Mouse (Mus musculus) gastrocnemius, postnatal 25 days (tissue): Measurements from ENCODE around the gene Smc1a. TPM values are rescaled to one million over a fixed set of nuclear protein-coding genes. Genes with fewer than 3 reads are reported as not detected.

Source experiments
- total RNA-seq, 2 experiments: library from RNA; stranded (reverse); gene quantifications; 1 replicate in 1 of 2; 2 replicates in 1 of 2; pipeline ENCODE4 v1.2.3; 2021

The Smc1a gene
- total RNA-seq, 2 experiments from 2014 or later = 18.4 to 18.5 TPM

Other genes with a start within 250 kb of the Smc1a start
- gene Huwe1, start 215.6 kb upstream of the Smc1a start, total RNA-seq = 100 to 1,000 TPM; 114 to 123 TPM
- gene Hsd17b10, start 14.6 kb upstream of the Smc1a start, total RNA-seq = 10 to 100 TPM; 73.0 to 91.1 TPM
- under 1 TPM; 0.18 to 0.59 TPM for gene Ribc1, start 133 bp upstream of the Smc1a start, total RNA-seq
- gene Iqsec2, start 127.8 kb downstream of the Smc1a start, total RNA-seq = 10 to 100 TPM; 23.1 to 28.2 TPM
- gene Kdm5c, start 216.6 kb downstream of the Smc1a start, total RNA-seq = 10 to 100 TPM; 16.8 to 26.9 TPM